Mouse (Mus musculus): ENCODE data around the gene Spon1.

- TF ChIP-seq CTCF (conservative IDR thresholded peaks at IDR 0.05; ENCODE audit: insufficient read depth, insufficient read length, low read depth, low read length) (no peak), POLR2A (IDR thresholded peaks at IDR 0.05; ENCODE audit: low read depth, low read length) (no peak)
These were observed 57.2 kb downstream of the Spon1 start for GRCm38 (mm10) chr7:113823026-113823425.

Measured in kidney, adult 2 months (tissue).